Mouse (Mus musculus) CH12.LX (cell line): Measurements from ENCODE around the gene Ppara. TPM values are rescaled to one million over a fixed set of nuclear protein-coding genes. Genes with fewer than 3 reads are reported as not detected.

Source experiments
- DNase-seq: peaks from one replicate; pipeline ENCODE4 v3.0.0-alpha.2; 2013; ENCODE audit errors: extremely low read depth
- H3K27ac ChIP-seq: 2 replicates; pipeline ENCODE4 v1.5.1; 2012; ENCODE audit warnings: low read depth, mild to moderate bottlenecking, control low read depth, moderate library complexity; ENCODE audit not compliant: insufficient read depth
- H3K27me3 ChIP-seq: replicated peaks from 2 replicates; pipeline ENCODE3; 2012; ENCODE audit warnings: inconsistent platforms
- H3K36me3 ChIP-seq, 2 experiments: replicated peaks in 1 of 2; 2 replicates each; pipeline versions ENCODE3 to v1.6.1; 2012; ENCODE audit warnings: inconsistent platforms in 1 of 2, low read length in 1 of 2, mild to moderate bottlenecking in 1 of 2, mixed read lengths in 1 of 2, moderate library complexity in 1 of 2; ENCODE audit not compliant: control insufficient read depth in 1 of 2, insufficient read depth in 1 of 2
- H3K4me1 ChIP-seq, 2 experiments: 2 replicates each; pipeline ENCODE4 v1.6.1; 2012; ENCODE audit warnings: inconsistent platforms in 1 of 2, moderate library complexity in 1 of 2; ENCODE audit not compliant: insufficient read depth in 2 of 2, control insufficient read depth in 1 of 2
- H3K4me2 ChIP-seq: 2 replicates; pipeline ENCODE4 v1.6.1; 2012; ENCODE audit warnings: low read depth, mild to moderate bottlenecking, control low read depth; ENCODE audit not compliant: poor library complexity, insufficient read depth, severe bottlenecking
- H3K4me3 ChIP-seq, 3 experiments: fragments of 150-350 bp in 1 of 3; sonication (generic) in 1 of 3; replicated peaks in 1 of 3; 2 replicates each; pipeline versions ENCODE3 to v1.5.1; 2011 to 2012; ENCODE audit warnings: low read depth in 2 of 3, low read length in 2 of 3, mild to moderate bottlenecking in 2 of 3, moderate library complexity in 2 of 3, control low read depth in 1 of 3, improper control_type of control experiment in 1 of 3, inconsistent platforms in 1 of 3, mixed read lengths in 1 of 3; ENCODE audit not compliant: poor library complexity in 1 of 3
- H3K79me2 ChIP-seq: replicated peaks from 2 replicates; pipeline ENCODE4 v1.6.1; 2012; ENCODE audit warnings: mild to moderate bottlenecking, moderate library complexity; ENCODE audit not compliant: control insufficient read depth, poor library complexity, insufficient read depth, severe bottlenecking; ENCODE audit errors: extremely low read depth
- H3K9ac ChIP-seq: 2 replicates; pipeline ENCODE4 v1.6.1; 2012; ENCODE audit warnings: low read depth, mild to moderate bottlenecking, control low read depth, moderate library complexity; ENCODE audit not compliant: insufficient read depth
- H3K9me3 ChIP-seq: replicated peaks from 2 replicates; pipeline ENCODE3; 2012; ENCODE audit warnings: low read length, inconsistent platforms, mixed read lengths
- BHLHE40 ChIP-seq: IDR thresholded peaks from 2 replicates; pipeline ENCODE4 v1.6.1; 2011; ENCODE audit warnings: mild to moderate bottlenecking, low read depth, low read length, improper control_type of control experiment
- CTCF ChIP-seq, 2 experiments: IDR thresholded peaks in 1 of 2; conservative IDR thresholded peaks in 1 of 2; 2 replicates each; pipeline ENCODE4 v1.5.1; 2011 to 2012; ENCODE audit warnings: low read depth in 2 of 2, low read length in 2 of 2, improper control_type of control experiment in 1 of 2, inconsistent platforms in 1 of 2, mild to moderate bottlenecking in 1 of 2, moderate library complexity in 1 of 2
- E2F4 ChIP-seq: IDR thresholded peaks from 2 replicates; pipeline ENCODE4 v1.6.1; 2011; ENCODE audit warnings: low read depth, low read length, improper control_type of control experiment; ENCODE audit not compliant: insufficient replicate concordance
- EP300 ChIP-seq: IDR thresholded peaks from 2 replicates; pipeline ENCODE4 v1.6.1; 2011; ENCODE audit warnings: low read length, improper control_type of control experiment
- GABPA ChIP-seq: IDR thresholded peaks from 2 replicates; pipeline ENCODE4 v1.6.1; 2012; ENCODE audit warnings: low read depth, low read length, improper control_type of control experiment, inconsistent platforms; ENCODE audit not compliant: insufficient replicate concordance
- HCFC1 ChIP-seq: IDR thresholded peaks from 2 replicates; pipeline ENCODE4 v1.6.1; 2012; ENCODE audit warnings: low read depth, mild to moderate bottlenecking, inconsistent platforms, low read length, improper control_type of control experiment
- JUN ChIP-seq: IDR thresholded peaks from 2 replicates; pipeline ENCODE4 v1.6.1; 2011; ENCODE audit warnings: low read depth, mild to moderate bottlenecking, low read length, improper control_type of control experiment, moderate library complexity; ENCODE audit not compliant: insufficient read depth
- JUND ChIP-seq: conservative IDR thresholded peaks from 2 replicates; pipeline ENCODE4 v1.6.1; 2011; ENCODE audit warnings: low read depth, low read length, improper control_type of control experiment
- KAT2A ChIP-seq: IDR thresholded peaks from 2 replicates; pipeline ENCODE4 v1.6.1; 2012; ENCODE audit warnings: low read length, improper control_type of control experiment, inconsistent platforms; ENCODE audit not compliant: insufficient replicate concordance
- MAFK ChIP-seq: IDR thresholded peaks from 2 replicates; pipeline ENCODE4 v1.6.1; 2011; ENCODE audit warnings: low read length, improper control_type of control experiment; ENCODE audit not compliant: insufficient replicate concordance
- MAZ ChIP-seq: IDR thresholded peaks from 2 replicates; pipeline ENCODE4 v1.6.1; 2012; ENCODE audit warnings: low read depth, mild to moderate bottlenecking, inconsistent platforms, low read length, improper control_type of control experiment, moderate library complexity
- MEF2A ChIP-seq: IDR thresholded peaks from 2 replicates; pipeline ENCODE4 v1.6.1; 2014; ENCODE audit warnings: low read depth, mild to moderate bottlenecking, inconsistent platforms, low read length, improper control_type of control experiment, borderline replicate concordance
- MYC ChIP-seq: IDR thresholded peaks from 2 replicates; pipeline ENCODE4 v1.6.1; 2011; ENCODE audit warnings: low read depth, mild to moderate bottlenecking, improper control_type of control experiment, low read length
- NELFE ChIP-seq: IDR thresholded peaks from 2 replicates; pipeline ENCODE4 v1.6.1; 2011; ENCODE audit warnings: low read depth, low read length, improper control_type of control experiment
- NRF1 ChIP-seq: IDR thresholded peaks from 2 replicates; pipeline ENCODE4 v1.6.1; 2014; ENCODE audit warnings: low read depth, mild to moderate bottlenecking, inconsistent platforms, low read length, improper control_type of control experiment, moderate library complexity
- POLR2A ChIP-seq: IDR thresholded peaks from 2 replicates; pipeline ENCODE4 v1.6.1; 2011; ENCODE audit warnings: low read depth, mild to moderate bottlenecking, improper control_type of control experiment, low read length
- SMC3 ChIP-seq: IDR thresholded peaks from 2 replicates; pipeline ENCODE4 v1.6.1; 2011; ENCODE audit warnings: low read depth, low read length, improper control_type of control experiment
- TBP ChIP-seq: conservative IDR thresholded peaks from 2 replicates; pipeline ENCODE4 v1.6.1; 2011; ENCODE audit warnings: low read depth, low read length, improper control_type of control experiment
- TCF12 ChIP-seq: IDR thresholded peaks from 2 replicates; pipeline ENCODE4 v1.6.1; 2014; ENCODE audit warnings: low read depth, mild to moderate bottlenecking, inconsistent platforms, low read length, improper control_type of control experiment
- UBTF ChIP-seq: IDR thresholded peaks from 2 replicates; pipeline ENCODE4 v1.6.1; 2012; ENCODE audit warnings: low read depth, mild to moderate bottlenecking, inconsistent platforms, low read length, improper control_type of control experiment, moderate library complexity
- USF1 ChIP-seq: IDR thresholded peaks from 2 replicates; pipeline ENCODE4 v1.6.1; 2014; ENCODE audit warnings: low read depth, mild to moderate bottlenecking, inconsistent platforms, low read length, improper control_type of control experiment
- USF2 ChIP-seq: conservative IDR thresholded peaks from 2 replicates; pipeline ENCODE4 v1.6.1; 2011; ENCODE audit warnings: low read depth, low read length, improper control_type of control experiment
- ZC3H11A ChIP-seq: IDR thresholded peaks from 2 replicates; pipeline ENCODE4 v1.6.1; 2012; ENCODE audit warnings: low read depth, mild to moderate bottlenecking, inconsistent platforms, low read length, improper control_type of control experiment
- ZKSCAN1 ChIP-seq: IDR thresholded peaks from 2 replicates; pipeline ENCODE4 v1.6.1; 2012; ENCODE audit warnings: low read depth, inconsistent platforms, low read length, improper control_type of control experiment, borderline replicate concordance
- ZNF384 ChIP-seq: IDR thresholded peaks from 2 replicates; pipeline ENCODE4 v1.6.1; 2012; ENCODE audit warnings: low read depth, low read length, improper control_type of control experiment, inconsistent platforms
- dilution Hi-C: fragments of 300-500 bp; cut with MboI; formaldehyde crosslinking; loops from 2 replicates; pipeline ENCODE4 v1.14.3; 2020; ENCODE audit warnings: low sequenced_read_pairs; ENCODE audit not compliant: extremely low pct_unique_long_range_greater_than_20kb, extremely low pct_ligation_motif_present
- in situ Hi-C: fragments of 300-500 bp; cut with MboI; formaldehyde crosslinking; loops from 3 replicates; pipeline ENCODE4 v1.14.3; 2019; ENCODE audit warnings: low sequenced_read_pairs, low pct_ligation_motif_present, low pct_unique_long_range_greater_than_20kb, mixed read lengths
- polyA plus RNA-seq: library from polyadenylated mRNA; unstranded; fragments of >175 nt; gene quantifications from 2 replicates; pipeline ENCODE4 v1.2.1, GENCODE M21; 2012; ENCODE audit warnings: low read depth; ENCODE audit not compliant: insufficient read length
- total RNA-seq, 2 experiments: library from RNA; depleted of rRNA; stranded (reverse); fragments of 300-350 nt in 1 of 2; fragments of >200 nt in 1 of 2; gene quantifications; 2 replicates each; pipeline ENCODE4 v1.2.3; 2012 to 2014

Gene Ppara
- total and polyA plus RNA-seq, 3 experiments, result not detected

DNA sequence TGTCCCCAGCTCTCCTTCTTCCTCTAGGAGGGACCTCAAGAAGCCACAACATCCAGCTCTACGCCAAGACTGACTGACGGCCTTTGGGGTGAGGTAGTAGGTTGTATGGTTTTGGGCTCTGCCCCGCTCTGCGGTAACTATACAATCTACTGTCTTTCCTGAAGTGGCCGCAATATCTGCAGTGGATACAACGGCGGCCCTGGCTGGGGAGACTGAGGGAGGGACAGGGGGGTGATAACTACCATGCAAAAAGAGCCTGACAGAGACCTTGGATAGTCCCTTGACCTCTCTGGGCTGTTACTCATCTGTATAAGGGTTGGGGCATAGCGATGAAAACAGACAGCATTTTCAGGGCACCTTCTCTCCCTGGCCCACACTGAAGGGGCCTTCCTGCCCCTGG is 28.3 kb upstream of the Ppara start:
- in situ Hi-C loops (loop anchor here (25.0 kb wide), 1 partner anchor 219 kb away; no protein-coding TSS in a partner anchor), dilution Hi-C loops (no loop called here)
- no peaks in the 10 kb centered on the region for H3K36me3 ChIP-seq
- H3K4me2 ChIP-seq, result no peak overlapping the region
- no peak overlapping the region for H3K27ac ChIP-seq
- H3K4me3 ChIP-seq, result no peak overlapping the region
- H3K27me3 ChIP-seq, result peaks cover 8% of the 10 kb centered on the region
- TF ChIP-seq HCFC1 (no peak), JUN (no peak), MEF2A (no peak), CTCF (conservative IDR thresholded peaks at IDR 0.05 in 1 of 2, IDR thresholded peaks at IDR 0.05 in 1 of 2; ENCODE audit: low read depth in 2 of 2, low read length in 2 of 2) (no peak), ZKSCAN1 (no peak), MAZ (no peak), JUND (no peak), MYC (no peak), USF2 (no peak)
- H3K79me2 ChIP-seq, result no peaks in the 10 kb centered on the region
- no peak for DNase-seq
- peaks cover 5 to 6% of the 10 kb centered on the region in 2 experiments; a peak in 3 of 4 replicates for H3K4me1 ChIP-seq
- no peak overlapping the region for H3K9ac ChIP-seq
- H3K9me3 ChIP-seq, result no peaks in the 10 kb centered on the region

DNA sequence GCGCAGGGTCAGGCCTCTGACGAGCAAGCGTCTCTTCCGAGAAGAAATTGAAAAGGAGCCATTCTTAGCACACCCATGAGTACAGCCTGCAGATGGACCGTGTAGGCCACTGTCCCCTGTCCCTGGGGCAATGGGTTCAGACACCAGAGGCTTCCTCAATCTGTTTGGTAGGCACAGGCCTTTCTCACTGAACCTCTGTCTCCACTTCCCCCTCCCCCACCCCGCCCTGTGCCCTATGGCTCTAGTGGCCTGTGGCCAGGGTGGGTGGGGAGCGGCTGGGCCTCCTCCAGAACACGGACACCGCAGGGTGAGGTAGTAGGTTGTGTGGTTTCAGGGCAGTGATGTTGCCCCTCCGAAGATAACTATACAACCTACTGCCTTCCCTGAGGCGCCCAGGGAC is 27.8 kb upstream of the Ppara start:
- TF ChIP-seq KAT2A, result no peak
- TF ChIP-seq ZC3H11A, result no peak
- TF ChIP-seq NRF1, result no peak
- TF ChIP-seq TCF12, result no peak
- no peak for TF ChIP-seq E2F4
- TF ChIP-seq UBTF, result no peak
- no peak for TF ChIP-seq JUN
- TF ChIP-seq NELFE, result no peak
- TF ChIP-seq SMC3, result no peak
- no peak for TF ChIP-seq MAFK
- no peak for TF ChIP-seq CTCF (conservative IDR thresholded peaks at IDR 0.05 in 1 of 2, IDR thresholded peaks at IDR 0.05 in 1 of 2; ENCODE audit: low read depth in 2 of 2, low read length in 2 of 2)
- no peak for TF ChIP-seq USF1
- TF ChIP-seq GABPA, result no peak
- TF ChIP-seq POLR2A, result no peak
- no peak for TF ChIP-seq BHLHE40
- TF ChIP-seq TBP, result no peak
- no peak for TF ChIP-seq ZNF384
- TF ChIP-seq EP300, result no peak
- H3K27ac ChIP-seq, result no peak overlapping the region
- peaks cover 5 to 6% of the 10 kb centered on the region in 2 experiments; a peak in 3 of 4 replicates for H3K4me1 ChIP-seq
- no peaks in the 10 kb centered on the region for H3K79me2 ChIP-seq
- no peaks in the 10 kb centered on the region for H3K9me3 ChIP-seq
- H3K27me3 ChIP-seq, result peaks cover 11% of the 10 kb centered on the region
- no peak overlapping the region for H3K4me2 ChIP-seq
- no peak overlapping the region for H3K4me3 ChIP-seq
- DNase-seq, result no peak
- dilution Hi-C loops (no loop called here), in situ Hi-C loops (loop anchor here (25.0 kb wide), 1 partner anchor 220 kb away; no protein-coding TSS in a partner anchor)
- H3K36me3 ChIP-seq, result no peaks in the 10 kb centered on the region
- no peak overlapping the region for H3K9ac ChIP-seq
